Mouse (Mus musculus) embryonic facial prominence, embryonic 11.5 days (tissue): Measurements from ENCODE around the gene Slc51b. TPM values are rescaled to one million over a fixed set of nuclear protein-coding genes. Genes with fewer than 3 reads are reported as not detected.
A peak's percentile ranks its signal among the peaks of the same experiment; 100 is the strongest.

Source experiments
- ATAC-seq: fragments of 200-750 bp; cut with Nextera tagmentation; replicated peaks from 2 replicates; pipeline ENCODE4 v1.8.0; 2017; ENCODE audit warnings: low read depth; ENCODE audit not compliant: insufficient number of reproducible peaks, low FRiP score, low TSS enrichment
- DNase-seq: peaks from one replicate; pipeline ENCODE4 v3.0.0-alpha.2; 2015; ENCODE audit warnings: low spot score
- H3K27ac ChIP-seq: fragments of 300-500 bp; sonication (generic); replicated peaks from 2 replicates; pipeline ENCODE4 v1.5.1; 2014; ENCODE audit warnings: mild to moderate bottlenecking, low read depth, low read length, control low read depth
- H3K27me3 ChIP-seq: fragments of 300-500 bp; sonication (generic); 2 replicates; pipeline ENCODE4 v1.6.1; 2014; ENCODE audit warnings: mild to moderate bottlenecking, low read length, moderate library complexity, mixed read lengths; ENCODE audit not compliant: control insufficient read depth, insufficient read depth
- H3K36me3 ChIP-seq: fragments of 300-500 bp; sonication (generic); replicated peaks from 2 replicates; pipeline ENCODE4 v1.6.1; 2014; ENCODE audit warnings: low read depth, mild to moderate bottlenecking, low read length, moderate library complexity, mixed read lengths; ENCODE audit not compliant: control insufficient read depth, insufficient read depth
- H3K4me1 ChIP-seq: fragments of 300-500 bp; sonication (generic); 2 replicates; pipeline ENCODE4 v1.6.1; 2014; ENCODE audit warnings: low read length, mixed read lengths; ENCODE audit not compliant: control insufficient read depth, insufficient read depth
- H3K4me2 ChIP-seq: fragments of 300-500 bp; sonication (generic); 2 replicates; pipeline ENCODE4 v1.6.1; 2014; ENCODE audit warnings: low read depth, mild to moderate bottlenecking, control low read depth, low read length, moderate library complexity
- H3K4me3 ChIP-seq: fragments of 300-500 bp; sonication (generic); 2 replicates; pipeline ENCODE4 v1.5.1; 2014; ENCODE audit warnings: low read depth, low read length, control low read depth
- H3K9ac ChIP-seq: fragments of 300-500 bp; sonication (generic); replicated peaks from 2 replicates; pipeline ENCODE4 v1.6.1; 2014; ENCODE audit warnings: mild to moderate bottlenecking, control low read depth, low read length
- H3K9me3 ChIP-seq: fragments of 300-500 bp; sonication (generic); replicated peaks from 2 replicates; pipeline ENCODE4 v1.6.1; 2016; ENCODE audit warnings: mild to moderate bottlenecking, low read length, inconsistent platforms, mixed read lengths; ENCODE audit not compliant: control insufficient read depth
- WGBS: fragments of 180-500 bp; shearing (Covaris S2); extraction: QIAGEN DNeasy Blood & Tissue Kit; methylation state at CpG from one replicate; pipeline ENCODE4 v1.1.7; 2014; 5-methylcytosine and 5-hydroxymethylcytosine counted together
- polyA plus RNA-seq: library from polyadenylated mRNA; unstranded; fragments of >200 nt; fragmentation: Nextera tagmentation; extraction: Ambion mirVana; gene quantifications from 2 replicates; pipeline ENCODE4 v1.2.1, GENCODE M21; 2014

The Slc51b gene
- polyA plus RNA-seq, 1 experiment from 2014 or later, result not detected

GRCm38 (mm10) chr9:65392638-65393364, 30.0 kb downstream of the Slc51b start:
- DNase-seq, result peak; percentile 80
- Histone ChIP-seq H3K9ac (no peak overlapping the region), H3K36me3 (no peaks in the 10 kb centered on the region), H3K4me1 (no peaks in the 10 kb centered on the region), H3K9me3 (no peaks in the 10 kb centered on the region), H3K4me3 (no peak overlapping the region), H3K27me3 (peaks cover 25% of the 10 kb centered on the region), H3K4me2 (no peak overlapping the region), H3K27ac (no peak overlapping the region)
- no peak for ATAC-seq
- 26% methylated on average over 6 of the region's 6 CpGs for WGBS

- no peaks in the 10 kb centered on the region for H3K9me3 ChIP-seq
- 37% methylated on average over 8 of the region's 8 CpGs for WGBS
- ATAC-seq (no peak), DNase-seq (no peak)
- H3K4me1 ChIP-seq, result no peaks in the 10 kb centered on the region
- H3K4me3 ChIP-seq, result peak within 1 kb of the TSS; percentile 36
- peaks cover 25% of the 10 kb centered on the region for H3K27me3 ChIP-seq
- H3K9ac ChIP-seq, result peak within 1 kb of the TSS; percentile 60
- H3K4me2 ChIP-seq, result peak within 1 kb of the TSS; percentile 50
- H3K27ac ChIP-seq, result no peak within 1 kb of the TSS
- no peaks in the 10 kb centered on the region for H3K36me3 ChIP-seq
Measured at GRCm38 (mm10) chr9:65391613-65391964, 31.2 kb downstream of the Slc51b start, which contains the start of gene Kbtbd13. TSS of gene Kbtbd13 (minus strand) at chr9:65391652.

- Histone ChIP-seq H3K4me2 (peak overlapping the region; percentile 50), H3K9ac (peak overlapping the region; percentile 60), H3K27me3 (peaks cover 25% of the 10 kb centered on the region), H3K9me3 (no peaks in the 10 kb centered on the region), H3K4me1 (no peaks in the 10 kb centered on the region), H3K27ac (no peak overlapping the region), H3K36me3 (no peaks in the 10 kb centered on the region), H3K4me3 (peak overlapping the region; percentile 36)
- peak; percentile 44; the same call in 1 of the 2 replicates for ATAC-seq
- DNase-seq, result peak; percentile 54
- 17% methylated on average over 96 of the region's 96 CpGs for WGBS
Measured at GRCm38 (mm10) chr9:65390752-65391612, 31.8 kb downstream of the Slc51b start.

- Histone ChIP-seq H3K36me3 (no peaks in the 10 kb centered on the region), H3K27ac (no peak overlapping the region), H3K9ac (no peak overlapping the region), H3K4me2 (no peak overlapping the region), H3K4me3 (no peak overlapping the region), H3K27me3 (peaks cover 16% of the 10 kb centered on the region), H3K4me1 (no peaks in the 10 kb centered on the region), H3K9me3 (no peaks in the 10 kb centered on the region)
- no peak for ATAC-seq
- 25% methylated on average over 8 of the region's 8 CpGs for WGBS
- DNase-seq, result peak; percentile 23
Measured at GRCm38 (mm10) chr9:65386373-65387140, 36.2 kb downstream of the Slc51b start.

GRCm38 (mm10) chr9:65384276-65384675, 38.5 kb downstream of the Slc51b start:
- H3K9ac ChIP-seq, result no peak overlapping the region
- no peak overlapping the region for H3K27ac ChIP-seq
- DNase-seq (no peak), ATAC-seq (no peak)
- H3K36me3 ChIP-seq, result no peaks in the 10 kb centered on the region
- H3K9me3 ChIP-seq, result no peaks in the 10 kb centered on the region
- H3K4me2 ChIP-seq, result no peak overlapping the region
- H3K27me3 ChIP-seq, result no peaks in the 10 kb centered on the region
- WGBS, result 57% methylated on average over 3 of the region's 3 CpGs
- no peaks in the 10 kb centered on the region for H3K4me1 ChIP-seq
- H3K4me3 ChIP-seq, result no peak overlapping the region

- Histone ChIP-seq H3K9ac (no peak overlapping the region), H3K36me3 (no peaks in the 10 kb centered on the region), H3K27ac (no peak overlapping the region), H3K4me1 (no peaks in the 10 kb centered on the region), H3K27me3 (no peaks in the 10 kb centered on the region), H3K4me2 (no peak overlapping the region), H3K9me3 (no peaks in the 10 kb centered on the region), H3K4me3 (no peak overlapping the region)
- ATAC-seq, result no peak
- 54% methylated on average over 3 of the region's 3 CpGs for WGBS
- DNase-seq, result no peak
Measured at GRCm38 (mm10) chr9:65382751-65383097, 40.0 kb downstream of the Slc51b start.

- Histone ChIP-seq H3K4me1 (no peaks in the 10 kb centered on the region), H3K27ac (no peak overlapping the region), H3K9me3 (no peaks in the 10 kb centered on the region), H3K9ac (no peak overlapping the region), H3K4me3 (no peak overlapping the region), H3K36me3 (no peaks in the 10 kb centered on the region), H3K27me3 (no peaks in the 10 kb centered on the region), H3K4me2 (no peak overlapping the region)
- WGBS, result 77% methylated on average over 6 of the region's 6 CpGs
- no peak for ATAC-seq
- no peak for DNase-seq
Measured at GRCm38 (mm10) chr9:65382031-65382750, 40.6 kb downstream of the Slc51b start.
